9 mouse cellular contexts compared by ENCODE assay signal in the genomic region with DNA sequence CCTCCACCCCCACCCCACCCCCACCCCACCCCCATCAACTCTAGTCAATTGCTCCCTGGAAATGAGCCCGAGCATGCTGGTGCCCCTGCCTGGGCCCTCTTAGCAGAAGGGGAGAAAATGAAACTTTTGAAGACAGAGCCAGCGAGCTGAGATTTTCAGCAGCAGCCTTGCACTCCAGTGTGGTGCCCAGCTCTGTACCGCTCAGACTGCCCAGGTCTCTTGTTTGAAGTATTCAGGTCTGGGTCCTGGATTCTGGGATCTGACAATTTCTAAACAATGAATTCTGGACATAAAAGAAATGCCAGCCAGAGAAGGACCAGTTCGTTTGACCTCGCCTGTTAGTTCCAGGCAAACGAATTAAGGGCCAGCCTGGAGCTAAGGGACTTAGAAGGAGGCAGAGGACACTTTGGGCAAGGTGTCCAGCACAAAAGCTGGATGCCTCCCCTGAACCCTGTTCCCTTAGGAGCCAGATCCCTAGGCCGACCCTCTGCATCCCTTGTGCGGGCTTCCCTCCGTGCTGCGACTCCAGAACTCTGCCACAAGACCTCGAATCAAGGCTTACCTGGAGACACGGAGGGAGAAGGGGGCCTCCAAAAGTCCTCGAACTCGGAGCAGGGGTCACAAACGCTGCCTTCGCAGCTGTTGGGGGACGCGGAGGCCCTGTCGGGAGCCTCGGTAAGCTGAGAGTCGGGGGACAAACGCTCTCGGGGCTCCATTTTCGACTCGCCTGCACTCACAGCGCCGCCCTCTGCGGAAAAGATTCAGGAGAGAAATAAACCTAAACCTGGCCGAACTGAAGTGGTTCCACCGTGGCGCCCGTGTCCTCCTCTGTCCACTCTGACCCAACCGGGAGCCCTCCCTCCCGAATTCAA. TPM values are rescaled to one million over a fixed set of nuclear protein-coding genes. Genes with fewer than 3 reads are reported as not detected.
DNase-seq lines count a peak whose midpoint lies in the region; ATAC-seq and TF ChIP-seq lines count a peak whose summit lies in the region.
"Had no signal": no experiment of that assay in that cellular context is flagged by ENCODE, and none has a peak within 500 bp of the region (broad histone marks: within the 10 kb centered on the region; RNA-seq: fewer than 3 reads in every experiment).

No protein-coding gene starts in this region.

- H3K9ac ChIP-seq in forebrain, embryonic 12.5 days: no peak overlapping the region
- no peak overlapping the region for H3K9ac ChIP-seq in intestine, embryonic 14.5 days (ENCODE audit: low read length)
- no peak overlapping the region for H3K9ac ChIP-seq in stomach, postnatal 0 days (ENCODE audit: low read length)

- peaks cover 10% of the 10 kb centered on the region for H3K9me3 ChIP-seq in E14TG2a.4 (ENCODE audit: low read length)
- no peaks in the 10 kb centered on the region for H3K9me3 ChIP-seq in forebrain, embryonic 12.5 days
- H3K9me3 ChIP-seq in intestine, embryonic 14.5 days (ENCODE audit: control insufficient read depth, low read length): no peaks in the 10 kb centered on the region
- no peaks in the 10 kb centered on the region for H3K9me3 ChIP-seq in stomach, postnatal 0 days (ENCODE audit: control insufficient read depth, low read length)

- peaks cover 20% of the 10 kb centered on the region; the same call in 1 of the 2 replicates for H3K27me3 ChIP-seq in cerebellum, adult 2 months (ENCODE audit: control insufficient read depth, insufficient read depth, low read length)
- H3K27me3 ChIP-seq in E14TG2a.4 (ENCODE audit: insufficient read depth, low read length): peaks cover 92% of the 10 kb centered on the region
- peaks cover 97% of the 10 kb centered on the region for H3K27me3 ChIP-seq in forebrain, embryonic 12.5 days
- peaks cover 99% of the 10 kb centered on the region for H3K27me3 ChIP-seq in intestine, embryonic 14.5 days (replicated peaks; ENCODE audit: control insufficient read depth, insufficient read depth, low read length)
- peaks cover 22% of the 10 kb centered on the region; the same call in 1 of the 2 replicates for H3K27me3 ChIP-seq in stomach, postnatal 0 days (ENCODE audit: control insufficient read depth, insufficient read depth, low read length)

- H3K4me3 ChIP-seq in cerebellum, adult 2 months (replicated peaks; ENCODE audit: insufficient read depth, low read depth, low read length): no peak overlapping the region
- H3K4me3 ChIP-seq in E14TG2a.4 (replicated peaks; ENCODE audit: low read length): peak overlapping the region; percentile 43
- peak overlapping the region; percentile 14 for H3K4me3 ChIP-seq in forebrain, embryonic 12.5 days (replicated peaks)
- peak overlapping the region; percentile 15 for H3K4me3 ChIP-seq in intestine, embryonic 14.5 days (ENCODE audit: low read depth, low read length)
- H3K4me3 ChIP-seq in stomach, postnatal 0 days (ENCODE audit: low read depth, low read length): peak overlapping the region; percentile 26

- H3K4me2 ChIP-seq in forebrain, embryonic 12.5 days: peak overlapping the region; percentile 31
- H3K4me2 ChIP-seq in intestine, embryonic 14.5 days (ENCODE audit: low read length): peak overlapping the region; percentile 47
- H3K4me2 ChIP-seq in stomach, postnatal 0 days (replicated peaks; ENCODE audit: low read depth): peak overlapping the region; percentile 51

- TF ChIP-seq POLR2A in cerebellum, adult 2 months (IDR thresholded peaks at IDR 0.05; ENCODE audit: borderline replicate concordance, insufficient read depth, low read length): no peak

- no peak for TF ChIP-seq EP300 in stomach, postnatal 0 days (optimal IDR thresholded peaks at IDR 0.05)

- 2% methylated on average over 34 of the region's 34 CpGs for WGBS in cerebellum, adult 2 months
- 1% methylated on average over 34 of the region's 34 CpGs for WGBS in forebrain, embryonic 12.5 days
- 3% methylated on average over 34 of the region's 34 CpGs for WGBS in intestine, embryonic 14.5 days
- WGBS in stomach, postnatal 0 days: 3% methylated on average over 34 of the region's 34 CpGs

- H3K4me1 ChIP-seq in cerebellum, adult 2 months (ENCODE audit: control insufficient read depth, insufficient read depth, low read length): peaks cover 6% of the 10 kb centered on the region; the same call in 1 of the 2 replicates
- peaks cover 51% of the 10 kb centered on the region for H3K4me1 ChIP-seq in E14TG2a.4 (replicated peaks; ENCODE audit: low read depth, low read length)
- peaks cover 50% of the 10 kb centered on the region for H3K4me1 ChIP-seq in forebrain, embryonic 12.5 days
- H3K4me1 ChIP-seq in intestine, embryonic 14.5 days (replicated peaks; ENCODE audit: control insufficient read depth, insufficient read depth, low read length): peaks cover 42% of the 10 kb centered on the region
- H3K4me1 ChIP-seq in stomach, postnatal 0 days (replicated peaks; ENCODE audit: control insufficient read depth, insufficient read depth): peaks cover 14% of the 10 kb centered on the region

- H3K27ac ChIP-seq in cerebellum, adult 2 months (ENCODE audit: insufficient read depth, low read length): no peak overlapping the region
- no peak overlapping the region for H3K27ac ChIP-seq in forebrain, embryonic 12.5 days
- no peak overlapping the region for H3K27ac ChIP-seq in intestine, embryonic 14.5 days (ENCODE audit: low read depth)
- no peak overlapping the region for H3K27ac ChIP-seq in stomach, postnatal 0 days (replicated peaks)

- TF ChIP-seq CTCF in cerebellum, adult 2 months (IDR thresholded peaks at IDR 0.05; ENCODE audit: borderline replicate concordance, insufficient read depth, low read depth, low read length): no peak
- no peak for TF ChIP-seq CTCF in E14TG2a.4 (conservative IDR thresholded peaks at IDR 0.05; ENCODE audit: low read length)
- no peak for TF ChIP-seq CTCF in stomach, postnatal 0 days (IDR thresholded peaks at IDR 0.05; ENCODE audit: low read depth)

- no peak for ATAC-seq in forebrain, embryonic 12.5 days (ENCODE audit: low FRiP score)
- ATAC-seq in intestine, embryonic 14.5 days (replicated peaks; ENCODE audit: low FRiP score, low TSS enrichment, low read depth): no peak
- no peak for ATAC-seq in stomach, postnatal 0 days (ENCODE audit: low FRiP score, low TSS enrichment)

- DNase-seq in cerebellum, adult 2 months: peak; percentile 4 to 40
- DNase-seq in cerebellum, adult 9-11 months: no peak
- peak; percentile 85 for DNase-seq in intestine, embryonic 14.5 days (ENCODE audit: low spot score)
- DNase-seq in lung, postnatal 10 days: peak; percentile 13
- peak; percentile 35 for DNase-seq in stomach, postnatal 0 days (ENCODE audit: low spot score)
- DNase-seq in layer of hippocampus, adult 8-10 months (ENCODE audit: low spot score in 2 of 2): no peak

- no peaks in the 10 kb centered on the region for H3K36me3 ChIP-seq in E14TG2a.4 (ENCODE audit: insufficient read depth, low read length)
- H3K36me3 ChIP-seq in forebrain, embryonic 12.5 days (replicated peaks): no peaks in the 10 kb centered on the region
- no peaks in the 10 kb centered on the region for H3K36me3 ChIP-seq in intestine, embryonic 14.5 days (ENCODE audit: control insufficient read depth, insufficient read depth, low read length)
- no peaks in the 10 kb centered on the region for H3K36me3 ChIP-seq in stomach, postnatal 0 days (ENCODE audit: control insufficient read depth, insufficient read depth, low read length)

RNA-seq across cellular contexts. Expression of gene Gfi1, which starts 2.9 kb away (rescaled TPM):
- polyA plus RNA-seq in cerebellum, adult 2 months (2012; rRNA removed): not detected in 2 replicates
- 0.09 TPM in 1 of 2 replicates, not detected in the other for polyA plus RNA-seq in forebrain, embryonic 12.5 days (2016; fragmentation: Nextera tagmentation; extraction: Ambion mirVana)
- 0.69 and 1.4 TPM in 2 replicates for polyA plus RNA-seq in intestine, embryonic 14.5 days (2014; fragmentation: Nextera tagmentation; extraction: Ambion mirVana)
- 0.10 TPM in 1 of 2 replicates, not detected in the other for polyA plus RNA-seq in stomach, postnatal 0 days (2015; fragmentation: Nextera tagmentation; extraction: Ambion mirVana)
- not detected for total RNA-seq in layer of hippocampus, adult 8-10 months (2022)
- polyA plus RNA-seq: neural tube, embryonic 14.5 days had no signal

Comparison
In these comparisons a context has a peak if more than half of its experiments do, and no peak if none do; other contexts are left out.
1. DNase-seq: peak in cerebellum, adult 2 months (2 of 2), intestine, embryonic 14.5 days (single experiment), lung, postnatal 10 days (single experiment) and stomach, postnatal 0 days (single experiment); none in cerebellum, adult 9-11 months (single experiment) and layer of hippocampus, adult 8-10 months (0 of 2).
2. Peak in every context shown above with its lines, with median percentiles within 50 percentile points of each other: H3K4me2 ChIP-seq.